In the genomic region with DNA sequence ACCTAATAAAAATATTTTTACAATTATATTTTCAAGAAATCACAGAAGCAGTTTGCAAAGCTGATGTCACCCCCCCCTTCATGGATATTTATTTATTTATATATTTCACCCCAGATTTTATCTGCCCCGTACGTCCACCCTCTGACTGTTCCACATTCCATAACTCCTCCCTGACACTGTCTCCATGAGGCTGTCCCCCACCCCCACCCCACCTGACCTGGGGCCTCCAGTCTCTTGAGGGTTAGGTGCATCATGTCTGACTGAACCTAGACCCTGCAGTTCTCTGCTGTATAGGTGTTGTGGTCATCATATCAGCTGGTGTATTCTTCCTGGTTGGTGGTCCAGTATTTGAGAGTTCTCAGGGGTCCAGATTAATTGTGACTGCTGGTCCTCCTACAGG, we compare ENCODE assay signal across 26 mouse cellular contexts.
"Had no signal": no experiment of that assay in that cellular context is flagged by ENCODE, and none has a peak within 500 bp of the region (broad histone marks: within the 10 kb centered on the region; RNA-seq: fewer than 3 reads in every experiment).

No protein-coding gene starts in this region.

- H3K4me2 ChIP-seq: heart, embryonic 12.5 days; hindbrain, embryonic 13.5 days; hindbrain, embryonic 15.5 days; intestine, embryonic 15.5 days; kidney, embryonic 15.5 days; limb, embryonic 12.5 days; liver, embryonic 11.5 days; liver, embryonic 13.5 days had no signal

- H3K36me3 ChIP-seq: heart, embryonic 10.5 days; heart, embryonic 12.5 days; hindbrain, embryonic 10.5 days; hindbrain, embryonic 13.5 days; hindbrain, embryonic 15.5 days; intestine, embryonic 15.5 days; kidney, embryonic 15.5 days; limb, embryonic 12.5 days; liver, embryonic 13.5 days had no signal

- H3K4me3 ChIP-seq: gastrocnemius, adult 2 months; heart, embryonic 10.5 days; heart, embryonic 12.5 days; hindbrain, embryonic 10.5 days; hindbrain, embryonic 13.5 days; hindbrain, embryonic 15.5 days; intestine, embryonic 15.5 days; kidney, embryonic 15.5 days; layer of hippocampus, adult 2 months; left cerebral cortex, adult 2 months; limb, embryonic 12.5 days; liver, embryonic 13.5 days had no signal

- H3K27ac ChIP-seq: gastrocnemius, adult 2 months; heart, embryonic 10.5 days; hindbrain, embryonic 10.5 days; hindbrain, embryonic 13.5 days; hindbrain, embryonic 15.5 days; intestine, embryonic 15.5 days; kidney, embryonic 15.5 days; layer of hippocampus, adult 2 months; left cerebral cortex, adult 2 months; limb, embryonic 12.5 days; liver, embryonic 13.5 days had no signal

- ATAC-seq: inflammation-experienced regulatory T-cells, adult 6 months; intestine, embryonic 15.5 days; intestine, postnatal 0 days had no signal

- H3K27me3 ChIP-seq: heart, embryonic 12.5 days; hindbrain, embryonic 13.5 days; hindbrain, embryonic 15.5 days; intestine, embryonic 15.5 days; kidney, embryonic 15.5 days; limb, embryonic 12.5 days; liver, embryonic 13.5 days had no signal

- H3K9me3 ChIP-seq: heart, embryonic 10.5 days; heart, embryonic 12.5 days; hindbrain, embryonic 10.5 days; hindbrain, embryonic 13.5 days; hindbrain, embryonic 15.5 days; intestine, embryonic 15.5 days; kidney, embryonic 15.5 days; limb, embryonic 12.5 days; liver, embryonic 13.5 days had no signal

- H3K9ac ChIP-seq: heart, embryonic 12.5 days; hindbrain, embryonic 13.5 days; hindbrain, embryonic 15.5 days; intestine, embryonic 15.5 days; kidney, embryonic 15.5 days; limb, embryonic 12.5 days; liver, embryonic 13.5 days had no signal

- H3K4me1 ChIP-seq: heart, embryonic 10.5 days; heart, embryonic 12.5 days; hindbrain, embryonic 10.5 days; hindbrain, embryonic 13.5 days; hindbrain, embryonic 15.5 days; intestine, embryonic 15.5 days; kidney, embryonic 15.5 days; limb, embryonic 12.5 days; liver, embryonic 13.5 days had no signal

- DNase-seq: gastrocnemius, adult 2 months; gastrocnemius, postnatal 10 days; gastrocnemius, postnatal 25 days; heart, adult 18-20 months; heart, postnatal 10 days; heart, postnatal 4 days; kidney, adult 18-20 months; kidney, adult 9 months; kidney, postnatal 10 days; kidney, postnatal 25 days; kidney, postnatal 4 days; liver; liver, embryonic 13.5 days had no signal
